Mouse (Mus musculus): ENCODE data around the gene Otud7b. TPM values are rescaled to one million over a fixed set of nuclear protein-coding genes. Genes with fewer than 3 reads are reported as not detected.
A peak's percentile ranks its signal among the peaks of the same experiment; 100 is the strongest.

The Otud7b gene
- polyA plus RNA-seq (2017; shearing (Covaris generic)) = 10 to 100 TPM in 1 of 2 experiments, 1 to 10 TPM in 1; 9.1 to 13.3 TPM

DNA sequence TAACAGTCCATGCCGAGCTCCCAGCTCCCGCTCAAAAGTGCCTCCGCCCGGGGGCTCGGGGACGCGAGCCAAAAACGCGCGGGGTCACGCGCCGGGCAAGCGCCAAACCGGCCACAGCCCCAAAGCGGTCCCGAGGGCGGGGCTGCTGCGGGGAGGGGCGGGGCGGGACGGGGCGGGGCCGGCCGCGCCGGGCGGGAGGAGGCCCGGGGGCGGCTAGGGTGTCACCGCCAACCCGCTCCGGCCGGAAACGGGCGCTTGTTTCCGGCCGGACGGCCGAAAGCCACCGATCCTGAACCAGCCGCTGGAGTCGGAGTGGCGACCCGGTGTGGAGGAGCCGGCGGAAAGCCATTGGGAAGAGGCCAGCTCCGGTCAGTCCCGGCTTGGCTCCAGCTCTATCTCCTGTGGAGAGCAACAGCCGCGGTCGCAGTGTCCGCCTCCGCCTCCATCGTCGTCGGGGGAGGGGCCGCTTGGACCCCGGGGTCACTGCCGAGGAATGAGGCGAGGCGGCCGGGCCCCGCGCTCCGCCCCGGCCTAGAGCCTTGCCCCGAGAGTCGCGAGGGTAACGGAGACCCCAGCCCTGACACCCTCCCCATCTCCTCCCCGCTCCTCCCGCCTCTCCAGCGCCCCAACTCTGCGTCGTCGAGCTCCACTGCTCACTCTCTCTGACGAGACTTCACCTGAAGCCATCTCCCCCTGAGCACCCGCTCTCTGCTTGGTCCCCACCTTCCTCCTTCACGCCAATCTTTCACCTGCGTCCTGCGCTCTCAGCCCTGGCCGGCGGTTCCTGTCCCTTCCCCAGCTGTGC, at the start of gene Otud7b:
Otud7b (plus strand) TSS at position 267 of the 805 bp plus-strand sequence.
- peak; percentile 52 for ATAC-seq

DNA sequence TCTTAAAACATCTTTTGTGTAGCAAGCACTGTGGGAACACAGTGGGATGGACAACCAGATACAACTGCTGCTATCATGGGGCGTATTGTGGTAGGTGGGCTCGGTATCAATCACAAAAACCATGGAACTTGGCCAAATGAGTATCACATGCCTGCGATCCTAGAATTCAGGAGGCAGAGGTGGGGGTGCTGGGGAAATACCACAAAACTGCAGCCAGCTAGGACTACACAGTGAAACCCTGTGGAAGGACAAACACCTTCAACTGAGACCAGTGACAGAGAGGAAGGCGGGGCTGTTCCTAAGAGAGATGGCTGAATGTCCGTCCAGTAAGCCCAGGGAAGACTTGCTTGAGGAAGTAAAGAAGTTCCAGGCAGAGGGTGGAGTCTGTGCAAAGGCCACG, 49.0 kb upstream of the Otud7b start:
- ATAC-seq = no peak

DNA sequence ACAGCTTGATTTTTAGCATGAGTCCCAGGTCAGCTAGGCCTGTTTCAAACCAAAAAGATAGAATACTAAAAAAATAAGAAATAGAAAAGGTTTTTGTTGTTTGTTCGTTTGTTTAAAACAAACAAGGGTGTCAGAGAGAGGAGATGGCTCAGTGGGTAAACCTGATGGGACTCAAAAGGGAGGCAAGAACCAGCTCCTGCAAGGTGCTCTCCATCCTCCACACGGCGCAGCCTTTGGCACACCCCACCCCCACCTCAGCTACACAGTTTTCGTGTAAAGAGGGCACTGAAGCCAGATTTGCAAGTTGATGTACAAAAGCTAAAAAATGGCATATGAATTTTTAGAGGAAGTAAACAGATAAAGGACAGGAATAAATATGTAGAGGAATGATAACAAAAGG, 48.3 kb upstream of the Otud7b start:
- no peak for ATAC-seq

DNA sequence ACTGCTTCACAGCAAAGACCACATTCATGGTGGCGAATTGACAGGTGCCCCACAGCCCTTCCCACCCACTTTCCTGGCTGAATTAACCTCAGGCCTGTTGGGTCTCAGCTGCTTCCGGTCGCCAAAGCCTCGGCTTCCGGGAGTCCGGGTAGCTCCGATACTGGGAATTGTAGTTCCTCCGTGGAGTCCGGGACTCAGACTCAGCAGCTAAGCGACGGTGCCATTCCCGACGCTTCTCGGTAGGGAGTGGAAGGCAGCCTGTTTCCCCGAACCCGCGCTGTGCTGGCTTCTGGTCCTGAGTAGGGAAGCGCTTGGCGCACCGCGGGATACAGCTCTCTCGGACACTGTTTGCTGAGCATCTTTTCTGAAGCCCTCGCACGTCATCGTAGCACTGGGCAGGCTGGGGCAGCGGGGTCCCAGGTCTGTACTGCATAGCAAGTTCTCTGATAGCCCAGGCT, 46.6 kb upstream of the Otud7b start:
- ATAC-seq = peak; percentile 88

DNA sequence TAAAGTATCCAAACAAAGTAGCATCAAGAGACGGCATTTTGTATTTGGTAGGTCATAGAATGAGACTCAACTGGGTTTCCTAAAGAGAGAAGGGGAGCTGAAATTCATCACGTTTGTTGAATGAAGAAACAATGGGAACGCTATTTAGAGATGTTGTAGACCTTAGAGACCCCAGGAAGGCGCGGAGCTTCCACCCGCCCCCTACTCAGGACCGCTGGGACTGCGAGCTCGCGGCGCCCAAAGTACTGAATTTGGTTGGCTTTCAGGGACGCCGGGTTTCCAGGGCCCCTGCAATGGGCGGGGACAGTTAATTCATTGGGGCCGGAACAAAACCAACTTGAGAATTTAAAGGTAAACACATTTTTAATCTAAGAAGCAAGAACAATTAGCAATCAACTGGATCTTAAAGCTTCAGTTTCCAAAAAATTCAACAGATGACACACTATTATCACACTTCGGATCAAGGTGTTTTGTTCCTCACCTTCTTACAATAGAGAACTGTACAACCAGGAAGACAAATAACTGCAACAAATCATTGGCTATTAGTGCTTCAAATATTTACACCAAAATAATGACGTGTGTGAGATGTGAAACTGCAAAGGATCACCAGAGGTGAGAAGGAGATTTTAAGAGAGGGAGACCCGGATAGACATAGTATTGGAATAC, 46.0 kb upstream of the Otud7b start, which contains the start of gene Vps45:
Vps45 (minus strand) TSS at position 236 of the 666 bp plus-strand sequence.
- ATAC-seq = peak; percentile 81

DNA sequence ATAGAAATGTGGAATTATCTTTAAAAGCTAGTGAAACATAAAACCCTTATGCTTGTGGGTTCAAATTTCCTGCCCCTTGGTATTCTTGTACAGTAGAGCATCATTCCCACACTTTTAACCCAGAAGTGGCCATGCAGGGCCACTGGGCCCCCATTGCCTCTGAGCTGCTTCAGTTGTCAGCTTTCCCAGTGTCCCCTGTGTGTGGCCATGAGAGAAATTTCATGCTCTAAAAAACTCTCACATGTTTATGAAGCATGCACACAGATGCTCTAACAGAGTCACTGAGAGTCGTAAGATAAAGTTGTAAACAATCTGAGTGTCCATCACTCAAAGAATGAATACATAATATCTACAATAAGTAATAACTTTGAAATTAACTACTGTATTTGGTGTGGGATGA, 44.2 kb upstream of the Otud7b start:
- no peak for ATAC-seq

DNA sequence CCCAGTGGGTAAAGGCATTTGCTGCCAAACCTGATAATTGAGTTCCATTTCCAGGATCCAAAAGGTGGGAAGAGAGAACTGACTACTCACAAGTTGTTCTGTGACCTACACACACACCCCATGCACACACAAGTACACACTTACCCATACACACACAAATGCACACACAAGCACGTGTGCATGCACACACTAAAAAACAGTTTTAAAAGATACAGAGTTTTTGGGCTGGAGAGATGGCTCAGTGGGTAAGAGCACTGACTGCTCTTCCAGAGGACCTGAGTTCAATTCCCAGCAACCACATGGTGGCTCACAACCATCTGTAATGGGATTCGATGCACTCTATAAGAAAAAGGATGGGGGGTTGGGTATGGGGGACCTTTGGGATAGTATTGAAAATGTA, 41.0 kb upstream of the Otud7b start:
- no peak for ATAC-seq

DNA sequence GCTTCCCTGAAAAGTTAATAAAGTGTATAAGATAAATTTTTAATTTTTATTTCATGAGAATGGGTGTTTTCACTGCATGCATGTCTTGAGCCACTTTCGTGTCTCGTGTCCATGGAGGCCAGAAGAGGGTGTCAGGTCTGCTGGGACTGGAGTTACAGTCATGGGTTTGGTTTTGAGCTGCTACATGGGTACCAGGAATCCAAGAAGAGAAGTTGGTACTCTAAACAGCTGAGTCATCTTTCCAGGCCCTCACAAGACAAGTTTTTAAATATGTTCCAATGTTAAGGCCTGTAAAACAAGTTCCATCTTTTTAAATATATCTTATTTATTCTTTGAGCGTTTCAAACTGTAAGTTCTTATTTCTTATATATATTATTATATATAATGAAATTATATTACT, 40.1 kb upstream of the Otud7b start:
- no peak for ATAC-seq

DNA sequence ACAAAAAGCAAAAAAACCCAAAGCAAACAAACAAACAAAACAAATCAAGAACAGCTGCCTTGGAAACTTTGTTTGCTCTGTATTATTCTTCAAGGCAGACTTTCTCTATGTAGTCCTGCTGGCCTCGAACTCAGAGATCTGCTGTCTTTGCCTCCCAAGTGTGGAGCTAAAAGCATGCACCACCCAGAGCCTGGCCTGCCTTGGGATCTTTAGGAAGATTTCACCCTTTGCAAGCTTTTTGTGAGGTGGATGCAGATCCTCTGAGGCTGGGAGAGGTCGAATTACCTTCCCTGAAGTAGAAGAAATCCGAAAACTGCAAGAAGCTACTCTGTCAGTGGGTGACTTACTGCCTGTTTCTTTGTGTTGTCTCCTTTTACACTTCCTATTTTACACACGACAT, 39.2 kb upstream of the Otud7b start:
- ATAC-seq = no peak

DNA sequence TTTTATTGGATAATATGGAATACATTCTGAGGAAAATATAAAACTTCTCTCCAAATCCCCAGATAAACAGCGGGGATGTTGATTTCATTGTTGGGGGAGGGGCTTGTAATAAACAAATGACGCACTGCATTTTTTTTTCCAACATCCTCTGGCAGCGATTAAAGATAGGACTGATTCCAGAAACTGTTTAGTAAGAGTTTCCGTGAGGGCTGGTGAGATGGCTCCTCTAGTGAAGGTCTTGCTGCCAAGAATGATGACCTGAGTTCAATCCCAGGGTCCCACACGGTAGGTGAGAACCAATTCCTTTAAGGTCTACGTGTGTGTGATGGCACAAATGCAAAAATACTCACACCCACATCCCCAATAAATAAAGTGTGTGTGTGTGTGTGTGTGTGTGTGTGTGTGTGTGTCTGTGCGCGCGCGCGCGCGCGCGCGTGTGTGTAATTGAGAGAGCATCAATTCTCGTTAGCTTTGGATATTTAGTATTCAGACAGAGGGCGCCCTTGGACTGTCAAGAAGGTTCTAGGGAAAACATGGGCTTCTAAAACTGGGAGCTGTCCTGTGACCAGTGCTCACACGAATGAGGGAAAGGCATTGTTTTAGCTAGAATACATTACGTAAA, 38.5 kb upstream of the Otud7b start:
- ATAC-seq = peak; percentile 43

DNA sequence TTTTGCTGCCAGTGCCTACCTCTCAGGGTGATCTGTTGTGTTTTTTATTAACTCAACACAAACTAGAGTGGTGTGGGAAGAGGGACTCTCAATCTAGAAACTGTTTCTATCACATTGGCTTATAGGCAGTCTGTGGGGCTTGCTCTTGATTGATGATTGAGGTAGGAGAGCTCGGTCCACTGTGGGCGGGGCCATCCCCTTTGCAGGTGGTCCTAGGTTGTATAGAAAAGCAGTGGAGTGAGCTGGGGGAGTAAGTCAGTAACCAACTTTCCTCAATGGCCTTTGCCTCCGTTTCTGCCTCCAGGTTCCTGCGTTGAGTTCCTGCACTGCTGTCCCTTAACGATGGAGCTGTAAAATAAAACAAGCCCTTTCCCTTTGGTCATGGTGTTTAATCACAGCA, 37.6 kb upstream of the Otud7b start:
- no peak for ATAC-seq

DNA sequence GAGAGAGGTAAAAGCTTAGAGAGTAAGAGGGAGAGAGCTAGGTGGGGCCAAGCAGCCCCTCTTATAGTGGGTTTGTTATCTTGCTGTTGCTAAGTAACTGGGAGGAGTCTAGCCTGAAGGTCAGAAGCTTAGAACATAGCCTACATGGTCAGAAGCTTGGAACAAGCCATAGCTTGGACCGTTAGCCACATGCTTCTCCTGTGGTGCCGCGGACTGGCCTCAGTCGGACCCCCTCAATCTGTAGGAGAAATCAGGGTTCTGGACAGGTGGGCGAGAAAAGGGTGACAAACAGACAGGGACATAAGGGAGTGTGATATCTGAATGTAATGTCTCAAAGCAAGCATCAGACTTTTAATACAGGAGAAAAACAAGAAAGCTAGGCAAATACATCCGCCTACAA, 35.3 kb upstream of the Otud7b start:
- ATAC-seq = no peak

DNA sequence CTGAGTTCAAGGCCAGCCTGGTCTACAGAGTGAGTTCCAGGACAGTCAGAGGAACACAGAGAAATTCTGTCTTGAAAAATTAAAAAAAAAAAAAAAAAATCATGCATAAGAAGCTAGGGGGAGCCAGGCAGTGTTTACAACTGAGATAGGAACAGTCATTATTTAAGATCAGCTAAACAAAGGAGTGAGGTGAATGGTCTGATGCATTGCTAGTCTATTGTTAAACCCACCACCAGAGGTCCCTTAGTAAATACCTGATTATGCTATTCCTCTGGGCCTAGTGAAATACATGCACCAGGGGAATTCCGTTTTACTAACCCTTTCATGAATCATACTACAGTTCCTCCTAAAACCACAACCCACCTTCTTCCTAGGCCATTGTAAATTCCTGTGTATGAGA, 34.8 kb upstream of the Otud7b start:
- ATAC-seq = no peak

DNA sequence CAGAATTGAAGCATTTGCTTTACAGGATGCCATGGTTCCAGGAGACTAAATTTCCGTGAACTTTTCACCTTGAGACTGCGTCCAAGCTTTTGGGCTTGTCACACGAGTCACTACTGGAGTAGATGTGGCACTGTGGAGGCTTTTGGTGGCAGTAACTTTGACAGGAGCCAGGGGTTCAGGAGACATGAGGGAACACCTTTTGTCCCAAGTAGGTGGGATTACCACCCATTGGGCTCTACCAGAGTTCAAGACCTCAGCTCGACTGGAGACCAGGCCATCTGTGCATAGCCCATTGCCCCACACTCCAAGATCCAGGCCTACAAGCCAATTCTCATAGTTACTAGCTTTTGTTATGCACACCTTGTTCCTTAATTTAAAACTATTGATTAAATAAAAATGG, 34.1 kb upstream of the Otud7b start:
- ATAC-seq = no peak

DNA sequence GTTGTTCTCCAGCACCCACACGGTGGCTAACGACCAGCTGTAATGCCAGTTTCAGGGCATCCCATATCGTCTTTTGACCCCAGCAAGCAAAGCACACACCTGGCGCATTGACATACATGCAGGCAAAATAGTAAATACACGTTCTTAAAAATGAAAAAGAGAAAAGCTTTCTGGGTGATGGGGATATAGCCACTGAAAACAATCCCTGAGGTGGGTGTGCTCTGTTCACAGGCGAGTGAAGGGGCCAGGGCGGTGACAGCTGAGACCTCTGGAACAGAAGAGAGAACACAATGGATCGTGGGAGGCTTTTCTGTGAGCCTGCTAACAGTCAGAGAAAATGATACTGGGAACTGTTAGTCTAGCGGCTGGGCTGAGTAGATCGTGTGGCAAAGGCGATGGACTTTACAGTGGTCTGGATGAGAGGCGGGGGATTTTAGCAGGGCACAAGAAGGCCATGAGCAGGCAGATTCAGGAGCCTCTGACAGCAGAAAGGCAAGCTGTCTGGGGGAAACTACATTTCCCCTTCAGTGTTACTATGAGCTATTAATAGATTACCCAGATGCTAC, 31.3 kb upstream of the Otud7b start:
- no peak for ATAC-seq

DNA sequence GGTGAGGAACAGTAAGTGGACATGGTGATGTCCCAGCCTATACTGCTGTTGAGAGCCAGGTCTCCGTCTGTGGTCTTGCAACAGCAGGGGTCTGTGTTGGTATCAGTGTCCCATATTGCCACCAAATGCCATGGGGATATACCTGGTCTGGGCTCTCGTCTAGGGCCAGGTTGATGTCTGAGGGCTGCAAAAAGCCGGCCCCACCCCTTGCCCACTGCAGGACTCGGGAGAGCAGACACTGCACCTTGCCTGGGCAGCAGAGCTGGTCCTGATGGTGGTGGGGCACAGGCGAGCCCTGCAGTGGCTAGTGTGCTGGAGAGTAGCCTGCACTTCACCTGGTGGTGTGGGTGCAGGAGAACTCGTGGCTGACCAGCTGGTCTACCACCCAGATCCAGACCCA, 26.3 kb upstream of the Otud7b start:
- ATAC-seq = no peak

DNA sequence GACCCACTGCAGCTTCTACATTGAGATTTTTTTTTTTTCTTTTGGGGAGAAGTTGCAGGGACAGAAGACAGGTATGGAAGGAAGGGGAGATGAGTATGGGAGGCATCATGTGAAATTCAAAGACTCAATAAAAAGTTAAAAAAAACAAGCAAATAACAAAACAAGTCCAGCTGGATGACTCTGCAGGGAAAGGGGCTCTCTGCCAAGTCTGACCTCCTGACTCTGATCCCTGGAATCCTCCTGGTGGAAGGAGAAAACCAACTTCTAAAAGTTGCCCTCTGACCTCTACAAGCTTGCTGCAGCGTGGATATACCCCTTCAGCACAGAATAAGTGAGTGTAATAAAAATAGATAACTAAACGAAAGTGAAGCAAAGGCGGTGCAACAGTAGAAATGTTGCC, 25.6 kb upstream of the Otud7b start:
- ATAC-seq = no peak

DNA sequence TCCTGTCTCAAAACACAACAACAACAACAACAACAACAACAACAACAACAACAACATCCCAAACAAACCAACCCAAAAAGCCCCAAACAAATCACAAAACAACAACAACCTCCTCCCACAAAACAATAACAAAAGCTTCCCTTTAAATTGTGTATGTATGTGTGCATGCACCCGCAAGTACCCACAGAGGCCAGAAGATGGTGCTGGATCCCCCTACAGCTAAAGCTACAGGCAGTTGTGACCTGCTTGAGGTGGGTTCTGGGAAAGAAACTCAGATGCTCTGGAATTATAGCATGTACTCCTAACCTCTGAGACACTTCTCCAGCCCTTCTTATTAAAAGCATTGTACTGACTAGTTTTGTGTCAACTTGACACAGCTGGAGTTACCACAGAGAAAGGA, 23.3 kb upstream of the Otud7b start:
- ATAC-seq = peak; percentile 49

DNA sequence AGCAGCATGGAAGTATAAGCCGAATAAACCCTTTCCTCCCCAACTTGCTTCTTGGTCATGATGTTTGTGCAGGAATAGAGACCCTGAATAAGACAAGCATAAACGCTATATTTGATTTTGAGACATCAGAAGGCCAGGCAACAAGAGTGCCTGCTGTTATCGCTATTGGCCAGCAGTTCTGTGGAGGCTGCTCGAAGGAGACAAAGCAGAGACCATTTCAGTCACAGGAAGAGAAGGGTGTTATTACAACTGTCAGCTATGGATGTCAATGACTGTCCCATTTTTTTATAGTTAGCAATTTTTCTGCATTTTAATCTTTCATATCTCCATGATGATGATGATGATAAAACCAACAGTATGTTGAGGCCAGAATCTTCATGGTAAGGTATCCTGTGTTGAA, 22.7 kb upstream of the Otud7b start:
- ATAC-seq = no peak

DNA sequence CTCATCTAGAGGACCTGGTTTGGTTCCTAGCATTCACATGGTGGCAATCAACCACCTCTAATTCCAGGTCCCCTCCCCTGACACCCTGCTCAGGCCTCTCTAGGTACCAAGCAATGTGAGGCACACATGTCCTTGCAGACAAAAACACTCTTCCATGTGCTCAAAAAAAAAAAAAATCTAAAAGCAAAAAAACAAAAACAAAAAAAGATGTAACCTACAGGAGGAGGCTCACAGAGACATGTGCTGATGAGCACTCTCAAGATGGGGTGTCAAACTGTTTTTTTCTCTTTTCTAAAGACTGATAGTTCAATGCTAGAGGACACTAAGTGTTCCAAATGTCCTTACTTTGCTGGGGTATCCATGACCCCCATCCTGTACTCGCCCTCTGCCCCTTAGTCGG, 22.2 kb upstream of the Otud7b start:
- no peak for ATAC-seq

DNA sequence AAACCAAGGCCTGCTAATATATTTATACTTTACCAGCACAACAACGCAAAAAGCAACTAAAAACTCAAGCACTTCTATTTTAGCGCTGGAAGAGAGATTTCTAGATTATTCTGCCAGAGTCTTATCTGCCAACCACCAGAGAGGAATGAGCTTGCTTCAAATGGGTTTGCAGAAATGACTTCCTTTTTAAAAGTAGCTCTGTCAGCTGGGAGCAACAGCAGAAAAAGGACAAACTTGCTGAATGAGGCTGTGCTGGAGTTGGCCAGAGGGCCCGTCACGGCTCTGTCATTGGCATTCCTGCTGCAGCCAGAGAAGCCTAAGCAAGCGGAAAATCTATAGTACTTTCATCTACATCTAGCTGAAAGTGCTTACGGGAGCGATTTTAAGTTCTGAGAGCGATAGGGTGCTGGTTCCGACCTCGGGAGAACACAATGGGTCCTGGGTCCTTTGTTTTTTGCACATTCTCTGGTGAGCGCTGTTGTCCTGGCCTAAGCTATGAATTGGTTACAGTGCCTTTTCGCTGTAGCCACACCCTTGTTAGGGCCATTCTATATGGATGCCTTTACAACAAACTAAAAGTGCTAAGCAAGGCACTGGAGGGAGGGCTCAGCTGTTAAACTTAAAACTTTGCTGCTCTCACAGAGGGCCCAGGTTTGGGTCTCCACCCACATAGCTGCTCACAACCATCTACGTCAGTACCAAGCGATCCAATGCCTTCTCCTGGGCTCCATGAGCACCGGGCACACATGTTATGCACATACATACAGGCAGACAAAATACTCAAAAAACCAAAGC, 21.4 kb upstream of the Otud7b start:
- no peak for ATAC-seq

DNA sequence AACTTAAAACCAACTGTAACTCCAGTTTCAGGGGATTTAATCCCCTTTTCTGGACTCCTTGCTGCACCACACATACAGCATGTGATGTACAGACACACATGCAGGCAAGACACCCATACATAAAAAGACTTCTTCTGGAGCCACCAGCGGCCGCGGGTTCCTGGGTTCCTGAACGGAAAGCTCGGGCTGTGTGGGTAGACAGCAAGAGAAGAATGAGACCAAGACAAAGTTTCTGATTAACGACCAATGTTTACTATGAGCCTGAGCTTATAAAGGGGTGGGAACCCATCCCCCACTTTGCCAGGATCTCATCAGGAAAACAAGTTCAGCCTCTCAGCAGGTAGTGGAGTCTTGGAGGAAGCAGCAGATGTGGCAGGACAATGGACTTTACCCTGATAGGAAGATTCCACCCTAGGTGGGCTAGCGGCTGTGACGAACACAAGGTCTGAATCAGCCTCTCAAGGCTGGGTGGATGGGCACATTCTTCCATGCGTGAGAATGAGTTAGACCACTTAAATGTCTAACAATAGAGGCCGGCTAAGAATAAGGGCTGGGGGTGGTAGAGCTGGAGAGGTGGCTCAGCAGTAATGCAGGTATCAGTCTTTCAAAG, 20.1 kb upstream of the Otud7b start:
- ATAC-seq = no peak
